Mouse (Mus musculus) cerebral cortex, adult 2 months (tissue): ENCODE results near the gene Arhgap11a.

Experiments used
- WGBS: fragments of 180-500 bp; shearing (Covaris S2); methylation state at CpG from one replicate; pipeline ENCODE4 v1.1.7; 2018; 5-methylcytosine and 5-hydroxymethylcytosine counted together

The Arhgap11a gene

GRCm38 (mm10) chr2:113848245-113849121 is at the start of gene Arhgap11a:
Gene Arhgap11a, minus strand, starts transcription at chr2:113848661.
- WGBS, result under 1% methylated on average over 48 of the region's 48 CpGs

GRCm38 (mm10) chr2:113893385-113894122 is 45.1 kb upstream of the Arhgap11a start:
- WGBS, result 83% methylated on average over 10 of the region's 12 CpGs

GRCm38 (mm10) chr2:113887166-113887565 is 38.7 kb upstream of the Arhgap11a start:
- 86% methylated on average over 4 of the region's 4 CpGs for WGBS

- WGBS, result 62% methylated on average over 1 of the region's 1 CpGs
Observed at GRCm38 (mm10) chr2:113886061-113886460, 37.6 kb upstream of the Arhgap11a start.

GRCm38 (mm10) chr2:113870115-113870514 is 21.7 kb upstream of the Arhgap11a start:
- WGBS, result 63% methylated on average over 1 of the region's 1 CpGs

GRCm38 (mm10) chr2:113868404-113868803 is 19.9 kb upstream of the Arhgap11a start:
- 89% methylated on average over 4 of the region's 4 CpGs for WGBS

GRCm38 (mm10) chr2:113866155-113866554 is 17.7 kb upstream of the Arhgap11a start:
- 25% methylated on average over 2 of the region's 2 CpGs for WGBS

- 1% methylated on average over 3 of the region's 3 CpGs for WGBS
Observed at GRCm38 (mm10) chr2:113849141-113849540, 680 bp upstream of the Arhgap11a start.

GRCm38 (mm10) chr2:113847678-113848244 is 700 bp downstream of the Arhgap11a start:
- WGBS, result 1% methylated on average over 24 of the region's 24 CpGs

GRCm38 (mm10) chr2:113845081-113845480 is 3.4 kb downstream of the Arhgap11a start:
- 60% methylated on average over 4 of the region's 4 CpGs for WGBS

GRCm38 (mm10) chr2:113841656-113842437 is 6.6 kb downstream of the Arhgap11a start:
- 92% methylated on average over 4 of the region's 4 CpGs for WGBS

- WGBS, result 84% methylated on average over 4 of the region's 4 CpGs
Observed at GRCm38 (mm10) chr2:113839488-113839887, 9.0 kb downstream of the Arhgap11a start.

- WGBS, result 91% methylated on average over 3 of the region's 3 CpGs
Observed at GRCm38 (mm10) chr2:113835219-113835618, 13.2 kb downstream of the Arhgap11a start.

- 12% methylated on average over 23 of the region's 23 CpGs for WGBS
Observed at GRCm38 (mm10) chr2:113828943-113829882, 19.2 kb downstream of the Arhgap11a start, which contains the start of gene Scg5. Gene Scg5, minus strand, starts transcription at chr2:113829121.

- 7% methylated on average over 17 of the region's 17 CpGs for WGBS
Observed at GRCm38 (mm10) chr2:113828086-113828942, 20.1 kb downstream of the Arhgap11a start.

GRCm38 (mm10) chr2:113823909-113824308 is 24.6 kb downstream of the Arhgap11a start:
- WGBS, result 0% methylated on average over 2 of the region's 2 CpGs

- 96% methylated on average over 8 of the region's 8 CpGs for WGBS
Observed at GRCm38 (mm10) chr2:113822367-113822766, 26.1 kb downstream of the Arhgap11a start.

- WGBS, result 47% methylated on average over 12 of the region's 12 CpGs
Observed at GRCm38 (mm10) chr2:113821176-113821734, 27.2 kb downstream of the Arhgap11a start.

GRCm38 (mm10) chr2:113820117-113820516 is 28.3 kb downstream of the Arhgap11a start:
- WGBS, result 93% methylated on average over 15 of the region's 15 CpGs
